Mouse (Mus musculus): Measurements from ENCODE around the gene Akt1s1. TPM values are rescaled to one million over a fixed set of nuclear protein-coding genes. Genes with fewer than 3 reads are reported as not detected.

The Akt1s1 gene
- polyA plus RNA-seq, 1 experiment from 2014 or later: 53.9 TPM

- H3K27ac ChIP-seq (ENCODE audit: low read depth, low read length): no peak overlapping the region
- H3K9ac ChIP-seq (ENCODE audit: low read depth, low read length): peak overlapping the region; percentile 6; the same call in 1 of the 2 replicates
- no peaks in the 10 kb centered on the region for H3K9me3 ChIP-seq (replicated peaks; ENCODE audit: control insufficient read depth, low read length)
- H3K4me1 ChIP-seq (ENCODE audit: control insufficient read depth, insufficient read depth, low read length): peaks cover 14% of the 10 kb centered on the region
- H3K36me3 ChIP-seq (ENCODE audit: control insufficient read depth, insufficient read depth, low read length): peaks cover 21% of the 10 kb centered on the region
- H3K4me3 ChIP-seq (ENCODE audit: low read depth, low read length): peak overlapping the region; percentile 87
- no peaks in the 10 kb centered on the region for H3K27me3 ChIP-seq (ENCODE audit: control insufficient read depth, insufficient read depth, low read length)
- ATAC-seq (replicated peaks; ENCODE audit: insufficient number of reproducible peaks, low FRiP score, low TSS enrichment): no peak
- 76% methylated on average over 5 of the region's 5 CpGs for WGBS (ENCODE audit: insufficient replicate concordance)
- peak overlapping the region; percentile 96 for H3K4me2 ChIP-seq
Observed at GRCm38 (mm10) chr7:44847772-44848171, 1.0 kb upstream of the Akt1s1 start.

- under 1% methylated on average over 41 of the region's 41 CpGs for WGBS (ENCODE audit: insufficient replicate concordance)
- Histone ChIP-seq H3K9ac (ENCODE audit: low read depth, low read length) (peak overlapping the region; percentile 93), H3K4me3 (ENCODE audit: low read depth, low read length) (peak overlapping the region; percentile 87), H3K9me3 (replicated peaks; ENCODE audit: control insufficient read depth, low read length) (no peaks in the 10 kb centered on the region), H3K36me3 (ENCODE audit: control insufficient read depth, insufficient read depth, low read length) (peaks cover 13% of the 10 kb centered on the region; the same call in 1 of the 2 replicates), H3K4me1 (ENCODE audit: control insufficient read depth, insufficient read depth, low read length) (peaks cover 23% of the 10 kb centered on the region), H3K4me2 (peak overlapping the region; percentile 96), H3K27ac (ENCODE audit: low read depth, low read length) (peak overlapping the region; percentile 97), H3K27me3 (ENCODE audit: control insufficient read depth, insufficient read depth, low read length) (no peaks in the 10 kb centered on the region)
- peak; percentile 67 for ATAC-seq (replicated peaks; ENCODE audit: insufficient number of reproducible peaks, low FRiP score, low TSS enrichment)
Observed at GRCm38 (mm10) chr7:44849416-44850111, 773 bp downstream of the Akt1s1 start.

DNA sequence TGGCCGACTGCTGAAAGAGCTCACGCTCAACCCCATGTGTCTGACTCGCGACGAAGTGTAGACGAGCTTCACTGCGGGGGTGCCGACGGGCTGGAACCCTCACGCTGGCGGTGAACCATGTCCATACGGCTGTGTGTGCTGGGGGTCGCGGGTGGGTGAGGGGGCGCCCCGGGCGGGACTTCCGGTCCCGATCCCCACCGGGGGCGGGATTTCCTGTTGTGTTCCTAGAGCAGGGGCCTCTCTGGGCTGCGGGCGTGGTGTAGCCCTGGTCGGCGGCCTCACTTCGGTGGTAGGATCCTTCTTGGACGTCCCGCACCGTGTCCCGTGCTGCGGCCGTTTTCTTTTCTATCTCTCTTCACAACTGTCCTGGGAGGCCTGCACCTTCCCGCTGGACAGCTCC, 1.4 kb downstream of the Akt1s1 start:
- H3K36me3 ChIP-seq (ENCODE audit: control insufficient read depth, insufficient read depth, low read length): peaks cover 11% of the 10 kb centered on the region; the same call in 1 of the 2 replicates
- peaks cover 27% of the 10 kb centered on the region for H3K4me1 ChIP-seq (ENCODE audit: control insufficient read depth, insufficient read depth, low read length)
- H3K9me3 ChIP-seq (replicated peaks; ENCODE audit: control insufficient read depth, low read length): no peaks in the 10 kb centered on the region
- no peaks in the 10 kb centered on the region for H3K27me3 ChIP-seq (ENCODE audit: control insufficient read depth, insufficient read depth, low read length)
- 0% methylated on average over 32 of the region's 33 CpGs for WGBS (ENCODE audit: insufficient replicate concordance)
- H3K4me3 ChIP-seq (ENCODE audit: low read depth, low read length): peak overlapping the region; percentile 87
- H3K27ac ChIP-seq (ENCODE audit: low read depth, low read length): peak overlapping the region; percentile 97
- peak overlapping the region; percentile 93 for H3K9ac ChIP-seq (ENCODE audit: low read depth, low read length)
- peak; percentile 32; the same call in 1 of the 2 replicates for ATAC-seq (replicated peaks; ENCODE audit: insufficient number of reproducible peaks, low FRiP score, low TSS enrichment)
- peak overlapping the region; percentile 96 for H3K4me2 ChIP-seq

DNA sequence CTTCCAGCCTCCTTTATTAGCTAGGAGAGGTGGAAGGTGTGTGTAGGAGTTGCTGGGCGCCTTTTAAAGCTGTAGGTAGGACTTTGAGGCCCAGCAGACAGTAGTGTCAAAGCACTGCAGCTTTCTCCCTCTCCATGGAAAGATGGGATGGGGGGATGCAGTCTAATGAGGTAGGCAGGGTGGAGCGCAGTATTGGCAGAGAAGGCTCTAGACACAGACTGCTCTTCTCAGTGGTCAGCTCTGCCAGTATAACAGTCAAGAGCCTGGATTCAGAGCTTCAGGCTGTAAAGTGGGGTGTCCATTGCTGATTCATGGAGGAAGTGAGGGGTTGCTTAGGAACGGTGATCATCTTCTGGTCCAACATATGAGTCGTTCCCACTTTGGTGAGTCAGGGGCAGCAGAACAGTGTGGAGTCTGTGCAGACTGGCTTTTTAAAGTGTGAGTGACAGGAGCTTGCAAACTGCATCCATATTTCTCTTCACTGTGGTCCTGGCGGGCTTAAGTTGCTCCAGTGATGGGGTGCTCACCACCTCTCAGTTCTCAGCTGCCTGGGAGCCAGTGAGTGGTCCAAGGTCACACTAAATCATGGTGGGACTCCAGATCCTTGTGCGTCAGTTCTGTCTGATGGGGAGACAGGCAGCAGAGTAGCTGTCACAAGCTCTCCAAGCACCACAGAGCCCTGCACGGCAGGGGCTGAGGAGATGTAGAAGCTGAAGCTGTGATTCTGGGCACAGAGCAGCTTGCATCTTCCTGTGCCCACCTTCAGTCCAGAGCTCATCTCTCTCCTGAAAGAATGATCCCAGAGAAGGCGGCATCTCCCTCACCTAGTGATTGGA, 2.2 kb downstream of the Akt1s1 start:
- H3K4me2 ChIP-seq: peak overlapping the region; percentile 96
- peak overlapping the region; percentile 97 for H3K27ac ChIP-seq (ENCODE audit: low read depth, low read length)
- H3K9ac ChIP-seq (ENCODE audit: low read depth, low read length): peak overlapping the region; percentile 93
- H3K4me1 ChIP-seq (ENCODE audit: control insufficient read depth, insufficient read depth, low read length): peaks cover 29% of the 10 kb centered on the region
- WGBS (ENCODE audit: insufficient replicate concordance): 74% methylated on average over 8 of the region's 8 CpGs
- H3K4me3 ChIP-seq (ENCODE audit: low read depth, low read length): peak overlapping the region; percentile 87
- H3K9me3 ChIP-seq (replicated peaks; ENCODE audit: control insufficient read depth, low read length): no peaks in the 10 kb centered on the region
- no peak for ATAC-seq (replicated peaks; ENCODE audit: insufficient number of reproducible peaks, low FRiP score, low TSS enrichment)
- H3K27me3 ChIP-seq (ENCODE audit: control insufficient read depth, insufficient read depth, low read length): no peaks in the 10 kb centered on the region
- H3K36me3 ChIP-seq (ENCODE audit: control insufficient read depth, insufficient read depth, low read length): peaks cover 6% of the 10 kb centered on the region; the same call in 1 of the 2 replicates

DNA sequence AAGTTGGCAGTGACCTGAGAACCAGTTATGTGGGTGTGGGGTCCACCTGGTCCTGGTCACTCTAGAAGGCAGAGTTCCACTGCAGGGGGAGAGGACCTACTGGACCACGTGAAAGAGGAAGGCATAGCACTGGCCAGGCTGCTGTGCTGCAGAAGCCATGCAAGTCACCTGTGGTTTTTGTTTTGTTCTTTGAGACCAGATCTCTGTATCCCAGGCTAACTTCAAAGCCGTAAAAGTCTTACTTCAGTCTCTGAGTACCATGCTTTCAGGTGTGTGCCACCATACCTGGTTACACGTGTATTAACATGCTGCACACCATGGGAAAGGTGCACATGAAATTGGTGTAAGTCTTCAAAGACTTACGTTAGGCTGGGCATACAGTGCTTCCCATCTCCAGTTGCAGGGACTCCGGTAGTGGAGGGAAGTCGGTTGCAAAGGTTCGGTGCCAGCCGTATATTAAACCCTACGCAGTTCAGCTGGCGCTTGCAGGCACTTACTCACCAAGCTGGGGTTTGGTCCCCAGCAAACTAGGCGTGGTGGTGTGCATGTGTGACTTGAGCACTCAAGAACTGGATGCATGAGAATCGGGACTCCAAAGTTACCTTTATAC, 2.9 kb downstream of the Akt1s1 start:
- peaks cover 4% of the 10 kb centered on the region; the same call in 1 of the 2 replicates for H3K36me3 ChIP-seq (ENCODE audit: control insufficient read depth, insufficient read depth, low read length)
- H3K4me2 ChIP-seq: no peak overlapping the region
- H3K4me3 ChIP-seq (ENCODE audit: low read depth, low read length): 0 out of 2 replicates have a peak overlapping the region, but pooled peaks have one; percentile 5
- WGBS (ENCODE audit: insufficient replicate concordance): 92% methylated on average over 12 of the region's 12 CpGs
- no peak overlapping the region for H3K9ac ChIP-seq (ENCODE audit: low read depth, low read length)
- H3K9me3 ChIP-seq (replicated peaks; ENCODE audit: control insufficient read depth, low read length): no peaks in the 10 kb centered on the region
- H3K27ac ChIP-seq (ENCODE audit: low read depth, low read length): 0 out of 2 replicates have a peak overlapping the region, but pooled peaks have one; percentile 10
- H3K4me1 ChIP-seq (ENCODE audit: control insufficient read depth, insufficient read depth, low read length): peaks cover 32% of the 10 kb centered on the region
- no peaks in the 10 kb centered on the region for H3K27me3 ChIP-seq (ENCODE audit: control insufficient read depth, insufficient read depth, low read length)
- no peak for ATAC-seq (replicated peaks; ENCODE audit: insufficient number of reproducible peaks, low FRiP score, low TSS enrichment)

- Histone ChIP-seq H3K27me3 (ENCODE audit: control insufficient read depth, insufficient read depth, low read length) (no peaks in the 10 kb centered on the region), H3K4me1 (ENCODE audit: control insufficient read depth, insufficient read depth, low read length) (peaks cover 32% of the 10 kb centered on the region), H3K27ac (ENCODE audit: low read depth, low read length) (no peak overlapping the region), H3K36me3 (ENCODE audit: control insufficient read depth, insufficient read depth, low read length) (peaks cover 4% of the 10 kb centered on the region; the same call in 1 of the 2 replicates), H3K4me3 (ENCODE audit: low read depth, low read length) (no peak overlapping the region; the same call in 1 of the 2 replicates), H3K9me3 (replicated peaks; ENCODE audit: control insufficient read depth, low read length) (no peaks in the 10 kb centered on the region), H3K4me2 (no peak overlapping the region), H3K9ac (ENCODE audit: low read depth, low read length) (no peak overlapping the region)
- 87% methylated on average over 34 of the region's 36 CpGs for WGBS (ENCODE audit: insufficient replicate concordance)
- no peak for ATAC-seq (replicated peaks; ENCODE audit: insufficient number of reproducible peaks, low FRiP score, low TSS enrichment)
Observed at GRCm38 (mm10) chr7:44852259-44853027, 3.7 kb downstream of the Akt1s1 start.

- Histone ChIP-seq H3K4me2 (0 out of 2 replicates have a peak overlapping the region, but pooled peaks have one; percentile 9), H3K9ac (ENCODE audit: low read depth, low read length) (no peak overlapping the region), H3K4me3 (ENCODE audit: low read depth, low read length) (no peak overlapping the region), H3K9me3 (replicated peaks; ENCODE audit: control insufficient read depth, low read length) (no peaks in the 10 kb centered on the region), H3K4me1 (ENCODE audit: control insufficient read depth, insufficient read depth, low read length) (peaks cover 30% of the 10 kb centered on the region), H3K27me3 (ENCODE audit: control insufficient read depth, insufficient read depth, low read length) (no peaks in the 10 kb centered on the region), H3K27ac (ENCODE audit: low read depth, low read length) (no peak overlapping the region), H3K36me3 (ENCODE audit: control insufficient read depth, insufficient read depth, low read length) (peaks cover 4% of the 10 kb centered on the region; the same call in 1 of the 2 replicates)
- WGBS (ENCODE audit: insufficient replicate concordance): 98% methylated on average over 2 of the region's 2 CpGs
- no peak for ATAC-seq (replicated peaks; ENCODE audit: insufficient number of reproducible peaks, low FRiP score, low TSS enrichment)
Observed at GRCm38 (mm10) chr7:44853065-44853464, 4.3 kb downstream of the Akt1s1 start.

Data from heart, embryonic 11.5 days (tissue).